Mouse (Mus musculus): ENCODE measurements around the gene Mgat4e.

Mgat4e gene

DNA sequence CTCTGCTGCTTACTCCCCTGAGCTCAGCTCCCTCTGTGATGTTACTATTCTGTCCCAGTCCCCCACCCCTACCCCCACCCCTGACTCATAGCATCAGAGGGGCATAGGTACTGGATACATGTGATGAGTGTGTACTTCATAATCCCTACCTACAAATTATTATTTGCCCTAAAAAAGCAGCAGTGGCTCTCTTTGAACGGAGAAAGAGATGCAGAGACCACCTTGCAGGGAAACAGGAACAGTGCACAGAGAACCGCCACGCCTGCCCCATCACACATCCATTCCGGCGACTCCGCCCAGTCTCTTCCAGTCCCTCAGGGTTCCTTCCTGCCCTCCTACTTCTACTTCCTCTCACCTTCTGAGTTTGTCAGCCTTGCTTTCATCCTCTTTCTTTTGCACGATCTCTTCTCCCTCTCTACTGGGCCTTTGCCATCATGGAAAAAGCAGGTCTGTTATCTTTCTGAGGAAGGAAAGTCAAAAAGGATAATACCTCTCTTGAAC lies at the start of gene Mgat4e:
Gene Mgat4e, minus strand, starts transcription at position 51 of the 501 bp plus-strand sequence.
- DNase-seq = no peak

GRCm38 (mm10) chr1:134597339-134598054 lies 48.0 kb upstream of the Mgat4e start:
- DNase-seq = no peak

DNA sequence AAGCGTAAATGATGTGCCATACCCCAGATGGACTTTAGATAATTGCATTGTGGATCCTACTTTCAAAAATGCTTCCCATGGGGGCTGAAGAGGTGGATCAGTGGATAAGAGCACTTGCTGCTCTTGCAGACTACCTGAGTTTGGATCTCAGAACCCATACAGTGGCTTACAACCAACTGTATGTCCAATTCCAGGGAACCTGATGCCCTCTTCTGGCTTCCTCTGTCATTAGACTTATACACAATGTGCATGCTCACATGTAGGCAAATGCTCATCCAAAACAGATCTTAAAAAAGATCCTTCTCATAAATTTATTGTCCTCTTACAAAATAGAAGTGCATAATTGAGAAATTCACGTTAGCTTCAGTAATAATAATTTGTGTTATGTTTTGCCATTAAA lies 42.3 kb upstream of the Mgat4e start:
- no peak for DNase-seq

DNA sequence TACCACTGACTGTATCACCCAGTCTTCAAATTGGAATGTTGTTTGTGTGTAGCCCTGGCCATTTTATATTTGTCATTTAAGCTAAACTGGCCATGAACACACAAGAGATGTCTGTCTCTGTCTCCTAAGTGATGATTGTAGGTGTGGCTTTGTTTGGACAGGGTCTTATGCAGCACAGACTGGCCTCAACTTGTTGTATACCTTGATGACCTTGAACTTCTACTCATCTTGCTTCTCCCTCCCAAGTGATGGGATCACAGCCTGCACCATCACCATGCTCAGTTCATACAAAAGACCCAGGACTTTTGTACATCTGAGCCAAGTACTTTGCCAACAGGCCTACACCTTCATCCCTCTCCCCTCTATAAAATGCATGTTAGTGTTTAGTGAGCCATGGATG lies 40.2 kb upstream of the Mgat4e start:
- no peak for DNase-seq

- no peak for DNase-seq
These were observed 34.1 kb upstream of the Mgat4e start for GRCm38 (mm10) chr1:134583560-134583959.

DNA sequence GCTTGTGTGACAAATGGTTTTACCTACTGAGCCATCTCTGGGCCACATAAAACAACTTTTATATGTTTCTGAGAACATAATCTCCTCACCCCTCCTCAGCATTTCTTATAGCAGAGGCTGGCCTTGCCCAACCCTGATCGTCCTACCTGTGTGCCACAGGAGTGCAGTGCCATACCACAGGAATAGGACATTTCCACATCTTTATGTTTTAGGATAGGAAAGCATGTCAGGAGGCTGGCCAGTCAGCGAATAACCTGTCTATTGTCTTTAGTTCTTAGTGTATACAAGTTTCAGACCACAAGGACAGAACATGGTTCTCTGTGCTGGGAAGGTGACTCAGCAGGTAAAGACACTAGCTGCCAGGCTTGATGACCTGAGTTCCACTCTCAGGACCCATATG lies 31.3 kb upstream of the Mgat4e start:
- DNase-seq = no peak

GRCm38 (mm10) chr1:134577384-134578120 lies 28.1 kb upstream of the Mgat4e start:
- DNase-seq = no peak

DNA sequence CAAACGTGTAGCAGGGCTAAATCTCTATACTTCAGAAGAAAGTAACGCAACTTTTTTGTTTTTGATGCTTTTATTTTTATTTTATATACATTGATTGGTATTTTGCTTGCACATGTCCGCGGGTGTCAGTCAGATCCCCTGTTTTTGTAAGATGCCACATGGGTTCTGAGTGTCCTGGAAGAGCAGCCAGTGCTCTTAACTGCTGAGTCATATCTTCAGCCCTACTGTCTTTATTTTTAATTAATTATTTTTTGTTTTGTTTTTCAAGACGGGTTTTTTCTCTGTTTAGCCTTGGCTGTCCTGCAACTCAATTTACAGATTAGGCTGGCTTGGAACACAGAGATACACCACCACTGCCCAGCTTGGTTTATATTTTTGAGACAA lies 24.4 kb upstream of the Mgat4e start:
- no peak for DNase-seq

DNA sequence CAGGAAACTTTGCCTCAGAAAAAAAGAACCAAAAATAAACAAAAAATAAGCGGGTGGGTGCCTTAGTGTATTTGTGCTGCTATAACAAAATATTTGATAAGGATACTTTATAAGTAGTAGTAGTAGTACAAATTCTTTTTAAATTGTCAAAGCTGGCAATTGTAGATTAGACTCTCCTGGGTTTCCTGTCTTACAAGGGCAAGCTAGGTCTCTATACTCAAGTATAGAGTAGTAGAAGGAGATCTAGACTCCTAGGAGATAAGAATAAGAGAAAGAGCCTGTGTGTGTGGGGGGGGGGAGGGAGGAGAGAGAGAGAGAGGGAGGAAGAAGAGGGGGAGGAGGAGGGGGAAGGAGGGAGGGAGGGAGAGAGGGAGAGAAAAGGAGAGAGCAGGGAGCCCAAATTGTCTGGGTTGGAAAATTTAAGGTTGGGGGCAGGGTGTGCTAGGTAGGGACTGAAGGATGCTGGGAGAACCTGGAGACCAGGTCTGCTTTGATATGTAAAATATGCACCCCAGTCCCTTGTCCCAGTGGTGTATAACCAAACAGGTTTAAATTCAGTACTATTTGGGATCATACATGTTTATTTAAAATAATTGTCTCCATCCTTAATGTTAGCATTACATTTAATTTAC lies 23.9 kb upstream of the Mgat4e start:
- no peak for DNase-seq

GRCm38 (mm10) chr1:134570631-134571030 lies 21.1 kb upstream of the Mgat4e start:
- no peak for DNase-seq

GRCm38 (mm10) chr1:134570171-134570570 lies 20.7 kb upstream of the Mgat4e start:
- DNase-seq = no peak

DNA sequence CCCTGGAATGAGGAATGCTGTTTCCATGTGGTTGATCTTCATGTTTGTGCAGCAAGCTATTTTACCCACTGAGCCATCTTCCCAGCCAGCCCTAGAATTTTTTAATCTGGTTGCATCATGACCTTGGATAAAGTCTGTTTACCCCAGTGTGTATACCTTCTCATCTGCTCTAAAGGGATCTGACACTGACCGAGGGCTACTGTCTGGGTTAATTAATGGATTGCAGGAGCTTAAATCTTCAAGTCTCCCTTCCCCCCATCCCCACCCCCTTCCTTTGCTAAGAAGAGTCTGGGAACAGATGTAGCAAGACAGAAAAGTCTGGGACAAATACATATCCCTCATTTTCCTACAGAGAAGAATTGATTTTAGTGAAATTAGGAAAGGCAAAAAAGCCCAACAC lies 18.0 kb upstream of the Mgat4e start:
- DNase-seq = no peak

- DNase-seq = no peak
These were observed 14.2 kb upstream of the Mgat4e start for GRCm38 (mm10) chr1:134563726-134564125.

- no peak for DNase-seq
These were observed 13.0 kb upstream of the Mgat4e start for GRCm38 (mm10) chr1:134562457-134562856.

DNA sequence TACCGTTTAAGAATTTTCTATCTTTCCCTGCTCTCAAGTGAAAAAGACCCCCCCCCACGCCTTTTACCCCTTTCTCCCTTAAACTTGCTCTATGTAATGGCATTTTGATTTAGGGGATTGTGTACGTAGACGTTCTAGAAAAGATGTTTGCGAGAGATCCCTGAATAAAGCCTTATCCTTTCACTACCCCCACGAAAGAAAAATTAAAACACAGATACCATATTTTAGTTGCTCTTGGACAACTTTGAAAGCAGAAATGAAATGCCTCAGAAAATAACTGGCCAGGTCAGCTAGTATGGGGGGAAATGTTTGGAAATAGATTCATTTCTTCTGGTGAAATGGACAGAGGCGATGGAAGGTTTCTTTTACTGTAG lies 12.3 kb upstream of the Mgat4e start:
- no peak for DNase-seq

GRCm38 (mm10) chr1:134560801-134561769 lies 11.6 kb upstream of the Mgat4e start:
- peak; percentile 25 for DNase-seq

GRCm38 (mm10) chr1:134560396-134560795 lies 10.9 kb upstream of the Mgat4e start:
- no peak for DNase-seq

- DNase-seq = peak; percentile 89
These were observed 10.5 kb upstream of the Mgat4e start, which contains the start of gene Kdm5b for GRCm38 (mm10) chr1:134559976-134560375. Gene Kdm5b (plus strand): TSS chr1:134560171.

DNA sequence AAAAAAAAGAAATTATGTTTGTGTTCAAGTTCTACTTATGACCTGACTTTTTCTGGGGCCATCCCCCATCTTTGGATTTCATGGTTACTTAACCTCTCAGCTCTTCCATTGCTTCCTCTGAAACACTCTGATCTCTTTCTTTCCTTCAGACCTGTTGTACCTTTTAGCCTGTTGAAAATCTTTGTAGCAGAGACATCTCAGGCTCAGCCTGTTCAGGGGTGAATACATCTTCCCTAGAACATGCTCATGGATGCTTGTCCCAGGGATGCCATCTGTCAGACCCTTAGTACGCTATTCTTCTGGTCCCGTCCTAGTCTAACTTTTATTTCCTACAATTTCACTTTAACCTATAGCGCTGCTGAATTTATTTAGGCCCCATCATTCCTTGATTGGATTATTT lies 9.7 kb upstream of the Mgat4e start:
- DNase-seq = no peak

- no peak for DNase-seq
These were observed 9.0 kb upstream of the Mgat4e start for GRCm38 (mm10) chr1:134558511-134558910.

GRCm38 (mm10) chr1:134556671-134557218 lies 7.3 kb upstream of the Mgat4e start:
- DNase-seq = peak; percentile 95

Measured in cerebellum, adult 8-10 months (tissue).